Mouse (Mus musculus) adrenal gland, adult 18-20 months (tissue): ENCODE data around the gene Gm3409. TPM values are rescaled to one million over a fixed set of nuclear protein-coding genes. Genes with fewer than 3 reads are reported as not detected.
"Not testable (repeated sequence)": the region's sequence is repeated elsewhere in the genome, so short reads cannot be mapped to it uniquely, and the experiment has no call there.

ENCODE experiments used
- DNase-seq, 2 experiments: peaks; one replicate each; pipeline ENCODE4 v3.0.0; 2021 to 2022; ENCODE audit warnings: low spot score in 2 of 2
- long read RNA-seq, 2 experiments: library from polyadenylated mRNA; stranded (forward); transcript quantifications; one replicate each; pipeline ENCODE4 v2.0.0; 2021
- total RNA-seq, 2 experiments: library from RNA; stranded (reverse); gene quantifications; 1 replicate in 1 of 2; 2 replicates in 1 of 2; pipeline ENCODE4 v1.2.3; 2021

Gene Gm3409
- not detected for total RNA-seq
- long read RNA-seq, experiment 1 = 0 reads
- long read RNA-seq, experiment 2 = 0 reads

- DNase-seq = not testable (repeated sequence)
These were observed at the start of gene Gm3409 for GRCm38 (mm10) chr5:146537347-146537746. Gene Gm3409, plus strand, starts transcription at chr5:146537647.

DNA sequence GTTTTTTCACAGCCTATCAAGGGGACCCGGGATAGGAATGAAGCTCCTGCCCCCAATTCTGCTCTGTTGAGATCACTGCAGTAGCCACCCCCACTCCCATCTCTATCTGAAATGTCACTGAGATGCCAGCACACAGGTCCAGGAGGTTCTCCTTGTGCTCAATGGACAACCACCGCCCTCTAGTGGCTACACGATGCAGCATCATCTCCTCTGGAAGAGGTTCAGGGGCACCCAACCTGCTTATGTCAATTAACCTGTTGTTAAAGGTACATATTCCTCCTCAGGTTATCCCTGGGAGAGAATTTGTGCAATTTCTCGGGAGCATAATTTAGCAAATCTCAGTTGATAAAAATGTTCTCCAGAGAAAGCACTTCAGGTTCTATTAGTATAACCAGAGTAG, 48.5 kb upstream of the Gm3409 start:
- DNase-seq = peak in 1 of 2 experiments; percentile 21

DNA sequence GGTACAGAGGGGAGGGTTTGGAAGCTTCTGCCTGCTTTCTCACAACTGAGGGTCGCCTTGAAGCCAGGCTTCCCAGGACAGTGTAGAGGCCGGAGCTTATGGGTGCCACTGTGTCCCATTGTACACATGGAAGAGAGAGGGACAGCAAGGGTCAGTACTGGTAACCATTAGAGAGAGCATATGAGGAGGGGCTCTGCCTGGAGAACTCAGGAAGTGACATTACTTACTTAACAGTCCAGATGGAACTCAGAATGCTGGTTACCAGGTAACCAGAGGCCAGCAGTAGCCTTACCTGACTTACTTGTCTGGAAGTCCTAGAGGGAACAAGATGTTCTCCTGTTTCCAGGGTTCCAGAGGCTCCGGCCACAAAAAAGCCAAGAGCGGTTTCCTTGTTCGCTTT, 46.4 kb upstream of the Gm3409 start, which contains the start of gene Gm6370:
Gene Gm6370 (plus strand): TSS at position 301 of the 400 bp plus-strand sequence.
- DNase-seq = not testable (repeated sequence)

DNA sequence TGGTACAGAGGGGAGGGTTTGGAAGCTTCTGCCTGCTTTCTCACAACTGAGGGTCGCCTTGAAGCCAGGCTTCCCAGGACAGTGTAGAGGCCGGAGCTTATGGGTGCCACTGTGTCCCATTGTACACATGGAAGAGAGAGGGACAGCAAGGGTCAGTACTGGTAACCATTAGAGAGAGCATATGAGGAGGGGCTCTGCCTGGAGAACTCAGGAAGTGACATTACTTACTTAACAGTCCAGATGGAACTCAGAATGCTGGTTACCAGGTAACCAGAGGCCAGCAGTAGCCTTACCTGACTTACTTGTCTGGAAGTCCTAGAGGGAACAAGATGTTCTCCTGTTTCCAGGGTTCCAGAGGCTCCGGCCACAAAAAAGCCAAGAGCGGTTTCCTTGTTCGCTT, 35.3 kb upstream of the Gm3409 start, which contains the start of gene 4930449I24Rik:
Gene 4930449I24Rik (plus strand): TSS at position 301 of the 400 bp plus-strand sequence.
- DNase-seq = not testable (repeated sequence)

GRCm38 (mm10) chr5:146513823-146514222, 23.6 kb upstream of the Gm3409 start, which contains the start of gene Gm3402:
Gene Gm3402, plus strand, starts transcription at chr5:146514123.
- DNase-seq = not testable (repeated sequence)

DNA sequence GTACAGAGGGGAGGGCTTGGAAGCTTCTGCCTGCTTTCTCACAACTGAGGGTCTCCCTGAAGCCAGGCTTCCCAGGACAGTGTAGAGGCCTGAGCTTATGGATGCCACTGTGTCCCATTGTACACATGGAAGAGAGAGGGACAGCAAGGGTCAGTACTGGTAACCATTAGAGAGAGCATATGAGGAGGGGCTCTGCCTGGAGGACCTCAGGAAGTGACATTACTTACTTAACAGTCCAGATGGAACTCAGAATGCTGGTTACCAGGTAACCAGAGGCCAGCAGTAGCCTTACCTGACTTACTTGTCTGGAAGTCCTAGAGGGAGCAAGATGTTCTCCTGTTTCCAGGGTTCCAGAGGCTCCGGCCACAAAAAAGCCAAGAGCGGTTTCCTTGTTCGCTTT, 11.9 kb upstream of the Gm3409 start, which contains the start of gene Gm3404:
Gene Gm3404 (plus strand): TSS at position 301 of the 400 bp plus-strand sequence.
- DNase-seq = not testable (repeated sequence)

DNA sequence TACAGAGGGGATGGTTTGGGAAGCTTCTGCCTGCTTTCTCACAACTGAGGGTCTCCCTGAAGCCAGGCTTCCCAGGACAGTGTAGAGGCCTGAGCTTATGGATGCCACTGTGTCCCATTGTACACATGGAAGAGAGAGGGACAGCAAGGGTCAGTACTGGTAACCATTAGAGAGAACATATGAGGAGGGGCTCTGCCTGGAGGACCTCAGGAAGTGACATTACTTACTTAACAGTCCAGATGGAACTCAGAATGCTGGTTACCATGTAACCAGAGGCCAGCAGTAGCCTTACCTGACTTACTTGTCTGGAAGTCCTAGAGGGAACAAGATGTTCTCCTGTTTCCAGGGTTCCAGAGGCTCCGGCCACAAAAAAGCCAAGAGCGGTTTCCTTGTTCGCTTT, 18.4 kb downstream of the Gm3409 start, which contains the start of gene Gm3415:
Gene Gm3415 (plus strand): TSS at position 301 of the 400 bp plus-strand sequence.
- not testable (repeated sequence) for DNase-seq

DNA sequence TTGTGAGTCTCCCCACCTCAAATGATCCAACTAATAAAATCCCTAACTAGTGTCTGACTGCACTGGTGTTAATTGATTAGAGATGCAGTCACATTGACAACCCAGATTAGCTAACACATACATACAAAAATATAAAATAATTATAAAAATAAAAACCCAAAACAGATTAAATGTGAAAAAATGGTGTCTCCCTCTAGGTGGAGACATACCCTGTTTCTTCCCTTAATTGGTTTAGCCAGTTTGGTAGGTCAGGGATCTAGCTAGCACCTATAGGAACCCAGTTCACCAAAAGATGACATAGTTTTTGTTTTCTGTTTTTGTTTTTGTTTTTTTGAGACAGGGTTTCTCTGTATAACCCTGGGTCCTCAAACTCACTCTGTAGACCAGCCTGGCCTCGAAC, 26.8 kb downstream of the Gm3409 start:
- no peak for DNase-seq

GRCm38 (mm10) chr5:146567054-146567453, 29.6 kb downstream of the Gm3409 start:
- DNase-seq = no peak

DNA sequence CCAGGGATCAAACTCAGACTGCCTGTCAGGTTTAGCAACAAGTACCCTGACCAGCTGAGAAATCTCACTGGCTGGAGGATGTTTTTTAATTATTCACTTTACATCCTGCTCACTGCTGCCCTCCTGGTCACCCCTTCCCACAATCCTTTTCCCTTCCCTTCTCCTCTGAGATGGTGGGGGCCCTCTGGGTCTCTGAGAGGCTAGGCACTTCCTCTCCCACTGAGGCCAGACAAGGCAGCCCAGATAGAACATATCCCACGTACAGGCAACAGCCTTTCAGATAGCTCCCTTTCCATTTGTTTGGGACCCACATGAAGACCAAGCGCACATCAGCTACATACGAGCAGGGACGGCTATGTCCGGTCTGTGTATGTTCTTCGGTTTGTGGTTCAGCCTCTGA, 32.7 kb downstream of the Gm3409 start:
- DNase-seq = not testable (repeated sequence)

DNA sequence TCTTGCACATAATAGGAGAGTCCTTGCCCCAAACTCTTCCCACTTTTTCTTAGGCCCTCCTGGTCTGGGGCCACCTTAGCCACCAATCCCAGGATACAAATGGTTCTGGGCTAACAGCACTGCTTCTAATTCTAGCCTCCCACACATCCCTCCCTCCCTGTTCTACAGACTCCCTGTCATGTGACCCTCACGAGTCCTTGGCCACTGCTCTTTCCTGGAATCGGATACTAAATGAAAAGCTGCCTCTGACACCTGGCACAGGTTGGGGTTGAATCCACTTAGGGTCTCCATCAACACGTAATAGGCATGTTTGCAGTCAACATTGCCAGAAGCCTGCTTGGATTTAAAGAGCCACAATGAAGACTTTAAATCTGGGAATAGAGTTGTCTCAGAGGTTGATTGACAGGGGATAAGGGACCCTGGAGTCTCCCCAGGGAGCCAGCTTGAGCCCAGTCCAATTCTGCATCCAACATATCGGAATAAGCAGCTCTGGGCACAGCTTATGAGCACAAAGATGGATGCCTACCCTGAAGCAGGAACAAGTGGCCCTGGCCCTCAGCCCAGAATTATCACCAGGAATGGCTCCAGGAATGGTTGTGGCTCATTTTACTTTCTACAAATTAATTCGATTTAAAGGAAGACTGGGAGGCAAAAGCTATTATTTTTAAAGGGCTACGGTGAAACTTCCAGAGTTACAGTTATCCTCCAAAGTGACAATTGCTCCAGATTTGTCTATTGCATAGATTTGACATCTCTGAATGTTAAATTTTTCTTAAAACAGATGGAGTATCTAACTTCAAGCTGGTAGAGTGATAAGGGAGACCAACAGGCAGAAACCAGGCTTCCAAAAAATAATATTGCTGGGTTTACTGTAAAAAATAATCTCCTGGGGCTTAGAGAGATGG, 34.6 kb downstream of the Gm3409 start:
- DNase-seq = not testable (repeated sequence)

GRCm38 (mm10) chr5:146572735-146573042, 35.2 kb downstream of the Gm3409 start:
- not testable (repeated sequence) for DNase-seq

DNA sequence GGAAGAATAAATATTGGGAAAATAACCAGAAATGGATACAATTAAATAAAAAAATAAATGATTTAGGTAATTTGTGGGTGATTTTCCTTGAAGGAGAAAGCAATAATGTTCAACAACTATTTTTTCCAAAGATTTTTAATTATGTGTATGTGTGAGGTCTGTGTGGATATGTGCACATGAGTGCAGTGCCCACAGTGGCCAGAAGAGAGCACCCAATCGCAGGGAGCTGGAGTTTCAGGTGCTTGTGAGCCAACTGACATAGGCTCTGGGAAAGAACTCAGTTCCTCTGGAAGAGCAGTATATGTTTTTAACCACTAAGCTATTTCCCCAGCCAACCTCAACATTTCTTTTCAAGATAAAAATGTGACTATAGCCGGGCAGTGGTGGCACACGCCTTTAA, 39.2 kb downstream of the Gm3409 start:
- no peak for DNase-seq

GRCm38 (mm10) chr5:146584156-146584477, 46.7 kb downstream of the Gm3409 start:
- no peak for DNase-seq

GRCm38 (mm10) chr5:146584478-146585306, 47.2 kb downstream of the Gm3409 start, which contains the start of gene Gpr12:
Gene Gpr12, minus strand, starts transcription at chr5:146585239.
- no peak for DNase-seq

GRCm38 (mm10) chr5:146585307-146585651, 47.8 kb downstream of the Gm3409 start:
- DNase-seq = no peak

DNA sequence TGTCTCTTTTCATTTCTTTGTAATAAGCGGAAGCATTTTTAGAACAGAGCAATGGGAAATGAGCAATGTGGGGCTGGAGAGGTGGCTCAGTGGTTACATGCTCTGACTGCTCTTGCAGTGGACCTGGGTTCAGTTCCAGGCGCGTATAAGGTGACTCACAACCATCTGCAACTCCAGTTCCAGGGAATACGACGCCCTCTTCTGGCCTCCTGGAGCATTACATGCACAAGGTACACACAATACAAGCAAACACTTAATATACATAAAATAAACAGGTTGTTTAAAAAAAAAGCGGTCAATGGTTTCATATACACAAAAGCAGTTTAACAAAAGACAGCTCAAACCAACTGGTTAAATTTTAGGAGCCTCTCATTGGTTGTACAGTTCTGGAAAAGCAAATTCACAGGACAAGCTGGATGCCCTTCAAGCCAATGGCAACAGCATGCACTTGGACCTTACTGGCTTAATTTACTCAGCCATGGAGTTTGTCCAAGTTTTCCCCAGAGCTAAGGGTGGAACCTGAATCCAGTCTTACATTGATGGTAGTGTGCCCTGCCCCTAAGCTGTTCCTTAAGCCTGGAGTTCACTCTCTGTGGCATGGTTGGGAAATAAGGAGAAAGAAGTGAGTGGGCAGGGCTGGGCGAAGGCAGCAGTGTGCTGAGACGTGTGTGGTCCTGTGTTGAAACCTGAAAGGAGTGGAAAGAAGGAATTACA, 49.1 kb downstream of the Gm3409 start:
- no peak for DNase-seq
